Comparison of ENCODE assay signal across 32 mouse cellular contexts in genomic region chr1:50935076-50935475, GRCm38 (mm10). TPM values are rescaled to one million over a fixed set of nuclear protein-coding genes. Genes with fewer than 3 reads are reported as not detected.
DNase-seq lines count a peak whose midpoint lies in the region; ATAC-seq and TF ChIP-seq lines count a peak whose summit lies in the region.
"Had no signal": no experiment of that assay in that cellular context is flagged by ENCODE, and none has a peak within 500 bp of the region (broad histone marks: within the 10 kb centered on the region; RNA-seq: fewer than 3 reads in every experiment).

No protein-coding gene starts in this region.

- 86% methylated on average over 2 of the region's 2 CpGs for WGBS in neural tube, embryonic 13.5 days
- 22% methylated on average over 2 of the region's 2 CpGs for WGBS in liver, embryonic 12.5 days (ENCODE audit: insufficient replicate concordance)

- H3K4me3 ChIP-seq in neural tube, embryonic 13.5 days, result no peak overlapping the region
- H3K4me3 ChIP-seq in myocyte, result no peak overlapping the region
- no peak overlapping the region for H3K4me3 ChIP-seq in liver, embryonic 12.5 days
- H3K4me3 ChIP-seq: erythroblast, embryonic 14.5 days; heart, embryonic 10.5 days; heart, embryonic 15.5 days; liver, embryonic 13.5 days; midbrain, embryonic 10.5 days; neural tube, embryonic 15.5 days had no signal

- no peaks in the 10 kb centered on the region for H3K79me2 ChIP-seq in myocyte (ENCODE audit: control insufficient read depth, insufficient read depth)

- TF ChIP-seq POLR2A in brain, embryonic 14.5 days (IDR thresholded peaks at IDR 0.05; ENCODE audit: borderline replicate concordance, extremely low read depth, insufficient read depth, insufficient read length, poor library complexity, severe bottlenecking), result no peak
- no peak for TF ChIP-seq POLR2A in myocyte (IDR thresholded peaks at IDR 0.05; ENCODE audit: insufficient read length, low read depth)

- H3K27me3 ChIP-seq in neural tube, embryonic 13.5 days, result no peaks in the 10 kb centered on the region
- H3K27me3 ChIP-seq in myocyte (ENCODE audit: control insufficient read depth, insufficient read depth, insufficient read length), result no peaks in the 10 kb centered on the region
- no peaks in the 10 kb centered on the region; the same call in 1 of the 2 replicates for H3K27me3 ChIP-seq in liver, embryonic 12.5 days (replicated peaks)
- H3K27me3 ChIP-seq: heart, embryonic 15.5 days; neural tube, embryonic 15.5 days had no signal

- peak; percentile 17 to 42 for DNase-seq in cerebellum, postnatal 10 days
- no peak for DNase-seq in cerebellum, adult 8-10 months
- DNase-seq in neural tube, embryonic 10.5 days (ENCODE audit: extremely low spot score, low spot score), result no peak
- peak; percentile 30 for DNase-seq in brain, embryonic 14.5 days (ENCODE audit: low read depth)
- no peak for DNase-seq in lung, postnatal 36 days
- DNase-seq: adrenal gland, adult 2 months; adrenal gland, postnatal 36 days; cerebellum, adult 9-10 months; gastrocnemius, postnatal 10 days; heart, adult 11 months; kidney, adult 11 months; kidney, postnatal 14 days; liver, embryonic 13.5 days; lung, adult 2 months; lung, postnatal 10 days; right cerebral cortex, adult 18-20 months; spleen, adult 18-20 months; thymus, postnatal 4 days had no signal

- TF ChIP-seq CTCF in brain, embryonic 14.5 days (IDR thresholded peaks at IDR 0.05; ENCODE audit: borderline replicate concordance, extremely low read depth, insufficient read depth, insufficient read length), result no peak

- H3K27ac ChIP-seq in neural tube, embryonic 13.5 days (replicated peaks), result no peak overlapping the region
- no peak overlapping the region for H3K27ac ChIP-seq in liver, embryonic 12.5 days
- H3K27ac ChIP-seq: heart, embryonic 10.5 days; heart, embryonic 15.5 days; hindbrain, embryonic 14.5 days; liver, embryonic 13.5 days; midbrain, embryonic 10.5 days; neural tube, embryonic 15.5 days had no signal

- peaks cover 35% of the 10 kb centered on the region for H3K4me1 ChIP-seq in neural tube, embryonic 13.5 days (replicated peaks)
- H3K4me1 ChIP-seq in liver, embryonic 12.5 days, result no peaks in the 10 kb centered on the region
- H3K4me1 ChIP-seq: heart, embryonic 10.5 days; heart, embryonic 15.5 days; liver, embryonic 13.5 days; midbrain, embryonic 10.5 days had no signal

- H3K9ac ChIP-seq in neural tube, embryonic 13.5 days, result no peak overlapping the region
- H3K9ac ChIP-seq in liver, embryonic 12.5 days, result no peak overlapping the region
- H3K9ac ChIP-seq: heart, embryonic 15.5 days; hindbrain, embryonic 14.5 days; liver, embryonic 13.5 days; neural tube, embryonic 15.5 days had no signal

- no peak overlapping the region for H3ac ChIP-seq in myocyte (ENCODE audit: control insufficient read depth, insufficient read length)

- ATAC-seq in neural tube, embryonic 13.5 days (ENCODE audit: low read depth), result no peak
- ATAC-seq in liver, embryonic 12.5 days, result no peak
- ATAC-seq: activated CD4-positive, CD25-positive, alpha-beta regulatory T cell, adult 4 months; CD4-positive, CD25-positive, alpha-beta regulatory T cell, adult 4 months; forebrain, embryonic 16.5 days; inflammation-experienced regulatory T-cells, adult 6 months; midbrain, embryonic 16.5 days had no signal

- H3K36me3 ChIP-seq in neural tube, embryonic 13.5 days, result peaks cover 3% of the 10 kb centered on the region; the same call in 1 of the 2 replicates
- H3K36me3 ChIP-seq in myocyte (ENCODE audit: control insufficient read depth, insufficient read depth), result no peaks in the 10 kb centered on the region
- H3K36me3 ChIP-seq in liver, embryonic 12.5 days, result no peaks in the 10 kb centered on the region
- H3K36me3 ChIP-seq: heart, embryonic 10.5 days; heart, embryonic 15.5 days; liver, embryonic 13.5 days; midbrain, embryonic 10.5 days; neural tube, embryonic 15.5 days had no signal

- H3K4me2 ChIP-seq in neural tube, embryonic 13.5 days, result 0 out of 2 replicates have a peak overlapping the region, but pooled peaks have one; percentile 20
- peak overlapping the region; percentile 64 for H3K4me2 ChIP-seq in myocyte (ENCODE audit: low read depth)
- H3K4me2 ChIP-seq in liver, embryonic 12.5 days, result no peak overlapping the region
- H3K4me2 ChIP-seq: heart, embryonic 15.5 days; hindbrain, embryonic 14.5 days; liver, embryonic 13.5 days; neural tube, embryonic 15.5 days had no signal

- no peaks in the 10 kb centered on the region for H3K9me3 ChIP-seq in neural tube, embryonic 13.5 days
- no peaks in the 10 kb centered on the region for H3K9me3 ChIP-seq in liver, embryonic 12.5 days (replicated peaks)
- H3K9me3 ChIP-seq: heart, embryonic 10.5 days; heart, embryonic 15.5 days; liver, embryonic 13.5 days; midbrain, embryonic 10.5 days; neural tube, embryonic 15.5 days had no signal

TF ChIP-seq in myocyte, 11 proteins besides CTCF, POLR2A, EP300 and RAD21:
- TF ChIP-seq MYOG (IDR thresholded peaks at IDR 0.05; ENCODE audit: control insufficient read depth in 1 of 3, insufficient read depth in 1 of 3, insufficient read length in 2 of 3, low read depth in 2 of 3) (no peak), SRF (IDR thresholded peaks at IDR 0.05; ENCODE audit: control insufficient read depth, insufficient read length, low read depth) (no peak), TCF12 (IDR thresholded peaks at IDR 0.05; ENCODE audit: insufficient read depth, poor library complexity, severe bottlenecking) (no peak), REST (IDR thresholded peaks at IDR 0.05; ENCODE audit: insufficient read depth, insufficient read length) (no peak)

RNA-seq across cellular contexts. Expression of gene Tmeff2, which starts 34.6 kb away (rescaled TPM):
- polyA plus RNA-seq in neural tube, embryonic 13.5 days (2015; fragmentation: Nextera tagmentation; extraction: Ambion mirVana), result 127 and 139 TPM in 2 replicates
- polyA plus RNA-seq in brain, embryonic 14.5 days (2012; rRNA removed), result 28.5 and 35.3 TPM in 2 replicates
- polyA plus RNA-seq in myocyte (2012; fragmentation: generic; extraction: Trizol), result 5.1 TPM
- 0.50 and 0.56 TPM in 2 replicates for polyA plus RNA-seq in liver, embryonic 12.5 days (2016; fragmentation: Nextera tagmentation; extraction: Ambion mirVana)
- polyA plus RNA-seq: CD4-positive, CD25-positive, alpha-beta regulatory T cell, adult 4 months; erythroblast, embryonic 14.5 days; inflammation-experienced regulatory T-cells, adult 6 months had no signal

Comparison
In these comparisons a context has a peak if more than half of its experiments do, and no peak if none do; other contexts are left out.
1. DNase-seq: peak in cerebellum, postnatal 10 days (2 of 2) and brain, embryonic 14.5 days (single experiment); none in cerebellum, adult 8-10 months (single experiment), neural tube, embryonic 10.5 days (single experiment) and lung, postnatal 36 days (single experiment).